Mouse (Mus musculus) liver, adult 2 months (tissue): ENCODE results near the gene Taf1c. TPM values are rescaled to one million over a fixed set of nuclear protein-coding genes. Genes with fewer than 3 reads are reported as not detected.

Experiments used
- DNase-seq: peaks from one replicate; pipeline ENCODE4 v3.0.0-alpha.2; 2011; ENCODE audit warnings: low read depth, low spot score; ENCODE audit errors: extremely low read depth
- H3K27ac ChIP-seq: fragments of 200-500 bp; replicated peaks from 2 replicates; pipeline ENCODE4 v1.5.1; 2012; ENCODE audit warnings: low read depth, mild to moderate bottlenecking, control low read depth, inconsistent platforms, low read length; ENCODE audit not compliant: insufficient read depth
- H3K27me3 ChIP-seq: fragments of 200-500 bp; 2 replicates; pipeline ENCODE4 v1.6.1; 2012; ENCODE audit warnings: mild to moderate bottlenecking, moderate library complexity, low read length, inconsistent platforms; ENCODE audit not compliant: control insufficient read depth, insufficient read depth
- H3K36me3 ChIP-seq: fragments of 200-500 bp; 2 replicates; pipeline ENCODE4 v1.6.1; 2012; ENCODE audit warnings: low read length, inconsistent platforms; ENCODE audit not compliant: control insufficient read depth, insufficient read depth
- H3K4me1 ChIP-seq: fragments of 200-500 bp; 2 replicates; pipeline ENCODE4 v1.6.1; 2011; ENCODE audit warnings: low read length; ENCODE audit not compliant: control insufficient read depth, insufficient read depth
- H3K4me3 ChIP-seq: fragments of 200-500 bp; 2 replicates; pipeline ENCODE4 v1.5.1; 2011; ENCODE audit warnings: low read depth, mild to moderate bottlenecking, control low read depth, low read length, moderate library complexity; ENCODE audit not compliant: insufficient read depth
- H3K79me2 ChIP-seq: fragments of 200-500 bp; 2 replicates; pipeline ENCODE4 v1.6.1; 2012; ENCODE audit warnings: inconsistent platforms, mild to moderate bottlenecking, low read length, moderate library complexity; ENCODE audit not compliant: control insufficient read depth, insufficient read depth
- H3K9ac ChIP-seq: fragments of 200-500 bp; 2 replicates; pipeline ENCODE4 v1.6.1; 2012; ENCODE audit warnings: low read depth, mild to moderate bottlenecking, control low read depth, inconsistent platforms, low read length
- CTCF ChIP-seq: fragments of 200-500 bp; IDR thresholded peaks from 2 replicates; pipeline ENCODE4 v1.5.1; 2011; ENCODE audit warnings: low read depth, low read length, control low read depth
- POLR2A ChIP-seq: fragments of 200-500 bp; IDR thresholded peaks from 2 replicates; pipeline ENCODE4 v1.6.1; 2011; ENCODE audit warnings: low read length, control low read depth; ENCODE audit not compliant: insufficient read depth; ENCODE audit errors: extremely low read depth
- WGBS: fragments of 180-500 bp; shearing (Covaris S2); methylation state at CpG from one replicate; pipeline ENCODE4 v1.1.7; 2018; 5-methylcytosine and 5-hydroxymethylcytosine counted together
- polyA plus RNA-seq: library from polyadenylated mRNA; depleted of rRNA; stranded (reverse); fragments of >200 nt; gene quantifications from 2 replicates; pipeline ENCODE4 v1.2.3, GENCODE M21; 2012
- total RNA-seq: library from RNA; depleted of rRNA; stranded (reverse); fragments of >200 nt; gene quantifications from 2 replicates; pipeline ENCODE4 v1.2.3, GENCODE M21; 2014

The Taf1c gene
- total and polyA plus RNA-seq, 2 experiments = 0.83 to 3.6 TPM

DNA sequence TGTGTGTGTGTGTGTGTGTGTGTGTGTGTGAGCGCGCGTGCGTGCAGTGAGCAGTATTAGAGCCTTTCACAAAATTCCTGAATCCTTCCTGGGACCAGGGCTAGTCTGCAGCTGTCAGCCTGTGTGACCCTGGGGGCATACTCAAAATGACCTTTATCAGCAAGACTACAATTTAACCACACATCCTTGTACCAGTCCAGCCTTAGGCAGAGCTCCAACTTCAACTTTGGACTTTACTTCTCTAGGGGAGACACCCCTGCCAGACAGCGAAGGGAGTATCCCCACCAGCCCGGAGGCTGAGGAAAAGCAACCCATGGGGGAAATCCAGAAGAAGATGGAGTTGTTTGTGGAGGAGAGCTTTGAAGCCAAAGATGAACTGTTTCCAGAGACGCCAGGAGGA is 13.6 kb downstream of the Taf1c start:
- H3K27ac ChIP-seq = no peak overlapping the region
- no peak for DNase-seq
- TF ChIP-seq CTCF (no peak), POLR2A (no peak)

DNA sequence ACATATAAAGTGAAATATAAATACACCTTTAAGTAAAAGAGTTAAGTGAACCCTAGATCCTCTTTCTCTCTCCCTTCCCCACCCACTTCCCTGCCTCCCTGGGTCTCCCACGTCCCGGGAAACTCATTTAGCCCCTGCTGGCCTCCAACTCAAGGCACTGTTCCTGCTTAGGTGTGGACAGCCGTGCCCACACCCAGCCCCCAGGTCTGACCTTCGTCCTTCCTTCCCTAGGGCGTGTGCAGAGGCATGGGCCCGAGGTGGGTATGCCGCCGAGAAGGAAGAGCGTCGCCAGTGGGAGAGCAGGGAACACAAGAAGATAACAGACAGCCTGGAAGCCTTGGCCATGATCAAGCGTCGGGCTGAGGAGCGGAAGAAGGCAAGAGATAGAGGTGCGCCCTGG is 14.7 kb downstream of the Taf1c start:
- Histone ChIP-seq H3K9ac (no peak overlapping the region), H3K4me3 (no peak overlapping the region), H3K4me1 (0 out of 2 replicates have a peak, but pooled peaks cover 2% of the 10 kb centered on the region), H3K27ac (no peak overlapping the region), H3K36me3 (no peaks in the 10 kb centered on the region), H3K79me2 (no peaks in the 10 kb centered on the region), H3K27me3 (no peaks in the 10 kb centered on the region)
- WGBS = 72% methylated on average over 14 of the region's 14 CpGs
- no peak for TF ChIP-seq POLR2A
- TF ChIP-seq CTCF = no peak
- no peak for DNase-seq

More for the DNA sequence above, 13.6 kb downstream of the Taf1c start:
- no peak overlapping the region for H3K9ac ChIP-seq
- 77% methylated on average over 7 of the region's 7 CpGs for WGBS
- no peak overlapping the region for H3K4me3 ChIP-seq
- H3K27me3 ChIP-seq = no peaks in the 10 kb centered on the region
- no peaks in the 10 kb centered on the region for H3K36me3 ChIP-seq
- 0 out of 2 replicates have a peak, but pooled peaks cover 2% of the 10 kb centered on the region for H3K4me1 ChIP-seq
- no peaks in the 10 kb centered on the region for H3K79me2 ChIP-seq

DNA sequence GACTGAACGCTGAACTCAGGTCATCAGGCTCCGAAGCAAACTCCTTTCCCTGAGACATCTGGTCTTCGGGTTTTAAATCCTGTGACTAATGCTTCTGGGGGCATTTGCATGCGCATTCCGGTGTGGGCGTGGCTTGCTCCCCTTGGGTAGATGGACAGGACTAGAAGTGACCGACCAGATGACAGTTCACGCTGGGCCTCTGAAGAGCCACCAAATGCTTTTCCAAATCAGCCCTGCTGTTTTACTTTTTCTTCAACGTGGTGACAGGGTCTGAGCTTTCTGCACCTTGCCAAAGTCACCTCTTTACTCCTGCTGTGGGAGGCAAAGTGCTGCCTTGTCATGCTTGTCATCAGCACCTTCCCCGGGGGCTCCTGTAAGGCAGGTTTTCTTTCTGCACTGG is 16.2 kb downstream of the Taf1c start:
- WGBS = 70% methylated on average over 10 of the region's 10 CpGs

DNA sequence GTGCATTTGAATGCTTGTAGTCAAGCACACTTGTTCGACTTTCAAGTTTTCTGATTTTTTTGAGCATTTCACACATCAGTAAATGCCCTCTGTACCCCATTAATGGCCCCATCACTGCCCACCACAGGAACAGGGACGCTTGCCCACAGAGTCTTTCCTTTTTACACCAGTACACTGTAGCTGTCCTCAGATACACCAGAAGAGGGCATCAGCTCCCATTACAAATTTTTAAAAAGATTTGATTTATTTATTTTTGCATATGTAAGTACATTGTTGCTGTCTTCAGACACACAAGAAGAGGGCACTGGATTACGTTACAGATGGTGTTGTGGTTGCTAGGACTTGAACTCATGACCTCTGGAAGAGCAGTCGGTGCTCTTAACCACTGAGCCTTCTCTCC is 16.7 kb downstream of the Taf1c start:
- WGBS = 84% methylated on average over 4 of the region's 4 CpGs
- TF ChIP-seq POLR2A (no peak), CTCF (no peak)

More for the DNA sequence above, 16.2 kb downstream of the Taf1c start:
- DNase-seq = no peak
- Histone ChIP-seq H3K79me2 (no peaks in the 10 kb centered on the region), H3K36me3 (no peaks in the 10 kb centered on the region), H3K9ac (no peak overlapping the region), H3K4me3 (no peak overlapping the region), H3K4me1 (0 out of 2 replicates have a peak, but pooled peaks cover 2% of the 10 kb centered on the region), H3K27me3 (no peaks in the 10 kb centered on the region), H3K27ac (no peak overlapping the region)
- TF ChIP-seq POLR2A (no peak), CTCF (no peak)

DNA sequence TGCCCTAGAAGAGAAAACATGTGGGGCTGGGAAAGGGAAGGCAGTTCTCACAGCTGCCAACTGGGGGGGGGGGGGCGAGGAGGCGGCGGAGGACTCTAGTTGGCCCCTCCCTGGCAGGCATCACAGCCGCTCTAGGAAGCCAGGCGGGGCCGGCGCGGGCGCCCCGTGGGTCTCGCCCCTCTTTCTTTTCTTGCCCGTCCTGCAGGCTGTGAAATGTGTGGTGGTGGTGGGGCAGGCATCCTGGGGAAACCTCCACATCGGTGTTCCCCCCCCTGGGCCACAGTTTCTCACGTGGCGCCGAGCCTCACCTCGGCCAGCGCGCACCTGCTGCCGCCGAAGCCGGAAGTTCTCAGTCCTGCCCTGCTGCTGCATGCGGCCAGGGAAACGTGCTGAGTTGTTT is 19.1 kb downstream of the Taf1c start:
- no peaks in the 10 kb centered on the region for H3K27me3 ChIP-seq
- TF ChIP-seq CTCF (no peak), POLR2A (no peak)
- WGBS = 26% methylated on average over 24 of the region's 24 CpGs
- no peaks in the 10 kb centered on the region for H3K36me3 ChIP-seq
- H3K4me1 ChIP-seq = no peaks in the 10 kb centered on the region
- no peak overlapping the region for H3K27ac ChIP-seq
- no peaks in the 10 kb centered on the region for H3K79me2 ChIP-seq
- peak overlapping the region; percentile 17; the same call in 1 of the 2 replicates for H3K4me3 ChIP-seq
- H3K9ac ChIP-seq = peak overlapping the region; percentile 28; the same call in 1 of the 2 replicates
- DNase-seq = no peak

More for the DNA sequence above, 16.7 kb downstream of the Taf1c start:
- Histone ChIP-seq H3K79me2 (no peaks in the 10 kb centered on the region), H3K9ac (no peak overlapping the region), H3K4me3 (no peak overlapping the region), H3K4me1 (0 out of 2 replicates have a peak, but pooled peaks cover 2% of the 10 kb centered on the region), H3K36me3 (no peaks in the 10 kb centered on the region), H3K27me3 (no peaks in the 10 kb centered on the region), H3K27ac (no peak overlapping the region)
- no peak for DNase-seq

DNA sequence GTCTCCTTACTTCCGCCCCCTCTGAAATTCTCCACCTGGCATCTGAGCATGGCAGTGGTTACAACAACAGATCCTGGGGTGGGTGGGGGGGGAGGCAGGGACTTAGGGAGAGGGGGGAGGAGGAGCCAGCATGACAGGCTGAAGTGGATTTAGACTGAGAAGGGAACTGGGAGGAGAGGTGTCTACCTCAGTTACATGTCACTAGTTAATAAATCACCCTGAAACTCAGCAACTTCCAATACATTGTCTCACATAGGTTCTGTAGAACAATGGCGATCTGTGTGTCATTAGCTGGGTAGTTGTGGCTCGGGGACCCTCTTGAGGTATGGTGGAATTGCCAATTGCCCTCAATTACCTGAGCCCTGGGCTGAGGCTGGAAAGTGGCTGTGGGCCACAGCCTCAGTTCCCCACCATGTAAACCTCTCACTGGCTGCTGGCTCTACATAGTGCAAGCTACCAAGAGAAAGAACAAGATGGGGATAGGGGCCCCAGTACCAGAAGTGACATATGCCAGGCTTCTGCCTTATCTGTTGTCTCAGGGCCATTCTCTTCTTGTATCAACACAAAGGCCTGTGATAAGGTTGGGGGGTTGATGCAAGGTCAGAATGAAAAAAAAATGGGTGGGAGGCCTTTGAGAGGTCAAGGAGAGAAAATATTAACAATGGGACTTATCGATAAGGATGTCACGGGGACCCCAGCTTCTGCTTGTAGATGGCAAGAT is 24.4 kb downstream of the Taf1c start:
- no peak overlapping the region for H3K27ac ChIP-seq
- 78% methylated on average over 5 of the region's 5 CpGs for WGBS
- no peak overlapping the region for H3K9ac ChIP-seq

More for the DNA sequence above, 24.4 kb downstream of the Taf1c start:
- TF ChIP-seq POLR2A = no peak
- TF ChIP-seq CTCF = no peak
- H3K27me3 ChIP-seq = no peaks in the 10 kb centered on the region
- H3K36me3 ChIP-seq = no peaks in the 10 kb centered on the region
- no peaks in the 10 kb centered on the region for H3K4me1 ChIP-seq
- no peaks in the 10 kb centered on the region for H3K79me2 ChIP-seq
- H3K4me3 ChIP-seq = no peak overlapping the region
- no peak for DNase-seq
